Mouse (Mus musculus): Measurements from ENCODE around the gene Npy4r. TPM values are rescaled to one million over a fixed set of nuclear protein-coding genes. Genes with fewer than 3 reads are reported as not detected.

The Npy4r gene
- polyA plus RNA-seq, 1 experiment from 2014 or later = not detected

DNA sequence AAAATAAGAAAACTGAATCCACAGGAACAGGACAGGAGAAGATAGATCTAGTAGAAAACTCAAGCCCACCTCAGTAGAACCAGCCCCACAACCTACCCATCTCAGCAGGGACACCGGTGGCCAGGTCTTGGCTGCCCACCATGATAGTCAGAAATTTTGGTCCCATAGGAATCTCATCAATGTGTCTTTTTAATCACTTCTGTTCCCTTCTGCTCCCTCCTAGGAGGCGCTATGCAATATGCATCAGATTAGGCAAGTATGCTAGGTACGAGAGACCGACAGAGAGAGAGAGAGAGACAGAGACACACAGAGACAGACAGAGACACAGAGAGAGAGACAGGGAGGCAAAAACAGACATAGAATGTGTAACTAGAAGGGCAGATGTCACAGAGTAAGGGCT lies 30.6 kb downstream of the Npy4r start:
- H3K9me3 ChIP-seq (ENCODE audit: control insufficient read depth, low read length) = no peaks in the 10 kb centered on the region
- no peaks in the 10 kb centered on the region for H3K27me3 ChIP-seq (ENCODE audit: control insufficient read depth, insufficient read depth, low read length)
- H3K27ac ChIP-seq (ENCODE audit: low read depth, low read length) = no peak overlapping the region
- H3K4me3 ChIP-seq (ENCODE audit: low read depth, low read length) = no peak overlapping the region
- ATAC-seq (ENCODE audit: low FRiP score) (no peak), DNase-seq (ENCODE audit: low spot score, missing footprints) (no peak)
- H3K9ac ChIP-seq (ENCODE audit: low read length) = no peak overlapping the region
- H3K36me3 ChIP-seq (ENCODE audit: control insufficient read depth, insufficient read depth, low read length) = no peaks in the 10 kb centered on the region
- 90% methylated on average over 4 of the region's 4 CpGs for WGBS
- H3K4me2 ChIP-seq = no peak overlapping the region
- H3K4me1 ChIP-seq (ENCODE audit: control insufficient read depth, insufficient read depth, low read length) = no peaks in the 10 kb centered on the region

GRCm38 (mm10) chr14:34120923-34121351 lies 31.4 kb downstream of the Npy4r start:
- Histone ChIP-seq H3K4me3 (ENCODE audit: low read depth, low read length) (no peak overlapping the region), H3K36me3 (ENCODE audit: control insufficient read depth, insufficient read depth, low read length) (no peaks in the 10 kb centered on the region), H3K27ac (ENCODE audit: low read depth, low read length) (no peak overlapping the region), H3K9me3 (ENCODE audit: control insufficient read depth, low read length) (no peaks in the 10 kb centered on the region), H3K9ac (ENCODE audit: low read length) (no peak overlapping the region), H3K4me2 (no peak overlapping the region), H3K4me1 (ENCODE audit: control insufficient read depth, insufficient read depth, low read length) (no peaks in the 10 kb centered on the region), H3K27me3 (ENCODE audit: control insufficient read depth, insufficient read depth, low read length) (no peaks in the 10 kb centered on the region)
- ATAC-seq (ENCODE audit: low FRiP score) = no peak
- no peak for DNase-seq (ENCODE audit: low spot score, missing footprints)
- WGBS = 92% methylated on average over 3 of the region's 3 CpGs

- Histone ChIP-seq H3K4me1 (ENCODE audit: control insufficient read depth, insufficient read depth, low read length) (no peaks in the 10 kb centered on the region), H3K9ac (ENCODE audit: low read length) (no peak overlapping the region), H3K27me3 (ENCODE audit: control insufficient read depth, insufficient read depth, low read length) (no peaks in the 10 kb centered on the region), H3K4me2 (no peak overlapping the region), H3K4me3 (ENCODE audit: low read depth, low read length) (no peak overlapping the region), H3K27ac (ENCODE audit: low read depth, low read length) (no peak overlapping the region), H3K36me3 (ENCODE audit: control insufficient read depth, insufficient read depth, low read length) (no peaks in the 10 kb centered on the region), H3K9me3 (ENCODE audit: control insufficient read depth, low read length) (no peaks in the 10 kb centered on the region)
- WGBS = 86% methylated on average over 12 of the region's 12 CpGs
- ATAC-seq (ENCODE audit: low FRiP score) (no peak), DNase-seq (ENCODE audit: low spot score, missing footprints) (no peak)
Observed at GRCm38 (mm10) chr14:34120016-34120910, 32.0 kb downstream of the Npy4r start.

DNA sequence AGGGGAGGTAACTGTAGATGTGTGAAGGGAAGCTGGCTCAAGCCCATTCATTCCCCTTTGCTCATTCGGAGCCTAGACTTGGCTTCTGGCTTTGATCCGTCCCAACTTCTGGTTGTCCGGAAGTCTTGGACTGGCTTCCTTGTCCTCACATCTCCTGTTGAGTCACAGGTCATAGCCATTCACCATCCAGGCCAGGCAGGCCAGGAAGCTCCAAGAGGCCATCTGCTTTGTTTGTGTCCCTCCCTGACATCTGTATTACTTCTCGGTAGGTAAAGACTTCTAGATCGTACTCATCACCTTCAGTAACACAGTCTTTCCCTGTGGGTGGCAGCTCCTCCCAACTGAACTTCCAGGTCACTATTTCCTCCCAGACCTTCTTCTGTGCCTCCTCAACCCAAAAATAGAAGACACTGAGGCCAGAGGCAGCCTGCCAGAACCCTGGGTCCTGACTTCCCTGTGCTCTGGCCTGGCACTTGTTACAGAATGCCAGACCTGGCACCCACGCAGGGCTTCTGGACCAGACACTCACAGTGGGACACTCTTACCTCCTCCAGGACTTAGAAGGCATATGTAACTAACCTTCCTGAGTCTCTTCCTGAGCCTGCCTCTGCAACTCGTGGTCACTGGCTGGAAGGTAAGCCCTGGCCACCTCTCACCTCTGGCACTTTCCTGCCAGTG lies 33.1 kb downstream of the Npy4r start:
- no peak overlapping the region for H3K4me2 ChIP-seq
- H3K9me3 ChIP-seq (ENCODE audit: control insufficient read depth, low read length) = no peaks in the 10 kb centered on the region
- H3K27ac ChIP-seq (ENCODE audit: low read depth, low read length) = no peak overlapping the region
- no peaks in the 10 kb centered on the region for H3K4me1 ChIP-seq (ENCODE audit: control insufficient read depth, insufficient read depth, low read length)
- no peak for ATAC-seq (ENCODE audit: low FRiP score)
- no peaks in the 10 kb centered on the region for H3K36me3 ChIP-seq (ENCODE audit: control insufficient read depth, insufficient read depth, low read length)
- no peak overlapping the region for H3K9ac ChIP-seq (ENCODE audit: low read length)
- 83% methylated on average over 7 of the region's 7 CpGs for WGBS
- no peaks in the 10 kb centered on the region for H3K27me3 ChIP-seq (ENCODE audit: control insufficient read depth, insufficient read depth, low read length)
- no peak overlapping the region for H3K4me3 ChIP-seq (ENCODE audit: low read depth, low read length)
- no peak for DNase-seq (ENCODE audit: low spot score, missing footprints)

DNA sequence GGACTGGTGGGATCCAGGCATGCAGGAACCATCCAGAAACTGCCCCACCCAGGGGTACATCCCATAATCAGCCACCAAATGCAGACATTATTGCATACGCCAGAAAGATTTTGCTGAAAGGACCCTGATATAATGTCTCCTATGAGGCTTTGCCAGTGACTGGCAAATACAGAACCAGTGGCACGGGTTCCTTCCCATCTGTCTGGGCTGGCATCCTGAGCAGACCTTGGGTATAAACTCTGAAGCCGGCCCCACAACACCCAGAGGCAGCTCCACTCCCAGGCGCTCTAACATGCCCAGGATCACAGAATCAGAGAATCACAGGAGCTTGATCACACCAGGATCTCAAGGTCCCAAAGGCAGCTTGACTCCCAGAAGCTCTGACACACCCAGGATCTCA lies 38.0 kb downstream of the Npy4r start:
- no peak for ATAC-seq (ENCODE audit: low FRiP score)
- Histone ChIP-seq H3K4me3 (ENCODE audit: low read depth, low read length) (no peak overlapping the region), H3K36me3 (ENCODE audit: control insufficient read depth, insufficient read depth, low read length) (no peaks in the 10 kb centered on the region), H3K27ac (ENCODE audit: low read depth, low read length) (no peak overlapping the region), H3K4me1 (ENCODE audit: control insufficient read depth, insufficient read depth, low read length) (no peaks in the 10 kb centered on the region), H3K4me2 (no peak overlapping the region), H3K27me3 (ENCODE audit: control insufficient read depth, insufficient read depth, low read length) (no peaks in the 10 kb centered on the region), H3K9me3 (ENCODE audit: control insufficient read depth, low read length) (no peaks in the 10 kb centered on the region), H3K9ac (ENCODE audit: low read length) (no peak overlapping the region)
- 86% methylated on average over 4 of the region's 4 CpGs for WGBS
- no peak for DNase-seq (ENCODE audit: low spot score, missing footprints)

GRCm38 (mm10) chr14:34107594-34107993 lies 44.7 kb downstream of the Npy4r start:
- ATAC-seq (ENCODE audit: low FRiP score) (no peak), DNase-seq (ENCODE audit: low spot score, missing footprints) (no peak)
- no peaks in the 10 kb centered on the region for H3K9me3 ChIP-seq (ENCODE audit: control insufficient read depth, low read length)
- H3K9ac ChIP-seq (ENCODE audit: low read length) = no peak overlapping the region
- 88% methylated on average over 4 of the region's 4 CpGs for WGBS
- H3K36me3 ChIP-seq (ENCODE audit: control insufficient read depth, insufficient read depth, low read length) = no peaks in the 10 kb centered on the region
- no peak overlapping the region for H3K4me2 ChIP-seq
- no peaks in the 10 kb centered on the region for H3K4me1 ChIP-seq (ENCODE audit: control insufficient read depth, insufficient read depth, low read length)
- no peak overlapping the region for H3K4me3 ChIP-seq (ENCODE audit: low read depth, low read length)
- no peak overlapping the region for H3K27ac ChIP-seq (ENCODE audit: low read depth, low read length)
- no peaks in the 10 kb centered on the region for H3K27me3 ChIP-seq (ENCODE audit: control insufficient read depth, insufficient read depth, low read length)

DNA sequence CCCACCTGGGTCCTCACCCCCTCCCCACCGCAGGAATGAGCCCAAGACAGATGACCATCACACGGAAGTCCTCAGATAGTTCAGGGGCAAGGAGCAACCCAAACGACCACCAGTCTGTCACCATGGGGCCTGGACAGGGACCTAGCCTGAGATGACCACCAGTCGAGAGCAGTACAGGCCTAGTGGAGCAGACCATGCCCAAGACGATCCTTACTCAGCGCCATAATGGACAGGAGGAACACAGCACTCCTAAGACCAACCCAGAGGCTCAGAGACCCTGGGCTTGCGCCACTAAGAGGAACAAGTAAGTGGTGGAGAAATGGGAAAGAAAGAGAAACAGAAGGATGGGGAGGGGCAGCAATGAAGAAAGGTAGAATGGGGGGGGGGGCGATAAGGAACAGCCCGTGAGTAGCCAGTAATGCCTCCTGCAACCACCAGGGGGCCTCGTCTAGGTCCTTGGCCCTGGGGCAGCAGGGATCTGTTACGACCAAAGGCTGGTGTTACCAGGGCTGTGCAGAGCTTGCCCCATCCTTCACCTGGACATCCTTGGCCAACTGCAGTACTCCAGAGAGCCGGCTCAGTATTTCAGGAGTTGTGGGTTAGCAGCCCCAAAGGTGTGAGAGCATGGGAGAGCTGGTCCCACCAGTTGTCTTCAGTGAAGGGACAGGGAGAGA lies 45.8 kb downstream of the Npy4r start:
- Histone ChIP-seq H3K27ac (ENCODE audit: low read depth, low read length) (no peak overlapping the region), H3K27me3 (ENCODE audit: control insufficient read depth, insufficient read depth, low read length) (no peaks in the 10 kb centered on the region), H3K4me2 (no peak overlapping the region), H3K9me3 (ENCODE audit: control insufficient read depth, low read length) (no peaks in the 10 kb centered on the region), H3K9ac (ENCODE audit: low read length) (no peak overlapping the region), H3K36me3 (ENCODE audit: control insufficient read depth, insufficient read depth, low read length) (no peaks in the 10 kb centered on the region), H3K4me3 (ENCODE audit: low read depth, low read length) (no peak overlapping the region), H3K4me1 (ENCODE audit: control insufficient read depth, insufficient read depth, low read length) (no peaks in the 10 kb centered on the region)
- no peak for DNase-seq (ENCODE audit: low spot score, missing footprints)
- 61% methylated on average over 11 of the region's 12 CpGs for WGBS
- no peak for ATAC-seq (ENCODE audit: low FRiP score)

GRCm38 (mm10) chr14:34104892-34105291 lies 47.4 kb downstream of the Npy4r start:
- 28% methylated on average over 8 of the region's 8 CpGs for WGBS

DNA sequence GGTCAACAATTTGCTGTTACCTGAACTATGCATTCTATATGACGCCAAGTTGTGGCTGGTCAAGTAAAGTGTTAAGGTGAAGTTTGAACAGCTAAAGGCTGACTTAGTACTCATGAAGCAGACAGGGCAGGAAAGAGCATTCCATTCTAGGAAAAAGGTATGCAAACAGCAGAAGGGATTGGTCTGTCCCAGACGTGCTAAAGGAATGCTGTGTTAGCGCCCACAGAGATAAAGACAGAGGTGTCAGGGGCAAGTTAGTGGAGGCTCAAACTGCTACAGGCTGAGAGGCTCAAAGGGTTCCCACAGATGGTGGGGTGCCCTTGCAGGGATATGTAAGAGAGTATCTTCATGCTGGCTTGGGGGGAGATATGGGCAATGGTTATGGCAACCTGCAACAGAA lies 48.4 kb downstream of the Npy4r start:
- no peak for ATAC-seq (ENCODE audit: low FRiP score)
- 77% methylated on average over 3 of the region's 3 CpGs for WGBS

More at GRCm38 (mm10) chr14:34104892-34105291, 47.4 kb downstream of the Npy4r start:
- H3K4me1 ChIP-seq (ENCODE audit: control insufficient read depth, insufficient read depth, low read length) = no peaks in the 10 kb centered on the region
- H3K36me3 ChIP-seq (ENCODE audit: control insufficient read depth, insufficient read depth, low read length) = no peaks in the 10 kb centered on the region
- no peak overlapping the region for H3K27ac ChIP-seq (ENCODE audit: low read depth, low read length)
- H3K9me3 ChIP-seq (ENCODE audit: control insufficient read depth, low read length) = no peaks in the 10 kb centered on the region
- H3K27me3 ChIP-seq (ENCODE audit: control insufficient read depth, insufficient read depth, low read length) = no peaks in the 10 kb centered on the region
- ATAC-seq (ENCODE audit: low FRiP score) (peak; percentile 68), DNase-seq (ENCODE audit: low spot score, missing footprints) (peak; percentile 91)
- no peak overlapping the region for H3K4me3 ChIP-seq (ENCODE audit: low read depth, low read length)
- no peak overlapping the region for H3K9ac ChIP-seq (ENCODE audit: low read length)
- H3K4me2 ChIP-seq = no peak overlapping the region

More for the DNA sequence above, 48.4 kb downstream of the Npy4r start:
- no peaks in the 10 kb centered on the region for H3K27me3 ChIP-seq (ENCODE audit: control insufficient read depth, insufficient read depth, low read length)
- no peak overlapping the region for H3K4me2 ChIP-seq
- DNase-seq (ENCODE audit: low spot score, missing footprints) = no peak
- no peak overlapping the region for H3K27ac ChIP-seq (ENCODE audit: low read depth, low read length)
- no peaks in the 10 kb centered on the region for H3K36me3 ChIP-seq (ENCODE audit: control insufficient read depth, insufficient read depth, low read length)
- no peak overlapping the region for H3K4me3 ChIP-seq (ENCODE audit: low read depth, low read length)
- no peak overlapping the region for H3K9ac ChIP-seq (ENCODE audit: low read length)
- H3K9me3 ChIP-seq (ENCODE audit: control insufficient read depth, low read length) = no peaks in the 10 kb centered on the region
- no peaks in the 10 kb centered on the region for H3K4me1 ChIP-seq (ENCODE audit: control insufficient read depth, insufficient read depth, low read length)

All from midbrain, embryonic 11.5 days (tissue).